Mouse (Mus musculus): Measurements from ENCODE around the gene Unc13d. TPM values are rescaled to one million over a fixed set of nuclear protein-coding genes. Genes with fewer than 3 reads are reported as not detected.
A peak's percentile ranks its signal among the peaks of the same experiment; 100 is the strongest.

The Unc13d gene
- total and polyA plus RNA-seq, 2 experiments from 2014 or later: 0.42 to 2.7 TPM

GRCm38 (mm10) chr11:116034584-116034983, 43.2 kb downstream of the Unc13d start:
- Histone ChIP-seq H3K9me3 (replicated peaks; ENCODE audit: control insufficient read depth, low read length) (no peaks in the 10 kb centered on the region), H3K27me3 (ENCODE audit: control insufficient read depth, insufficient read depth, low read length) (no peaks in the 10 kb centered on the region), H3K27ac (ENCODE audit: low read depth) (no peak overlapping the region), H3K36me3 (replicated peaks; ENCODE audit: control insufficient read depth, insufficient read depth, low read length) (peaks cover 13% of the 10 kb centered on the region; the same call in 1 of the 2 replicates), H3K4me1 (ENCODE audit: control insufficient read depth, insufficient read depth) (peaks cover 14% of the 10 kb centered on the region), H3K4me3 (ENCODE audit: low read depth, low read length) (no peak overlapping the region), H3K9ac (replicated peaks; ENCODE audit: low read depth, low read length) (no peak overlapping the region), H3K4me2 (ENCODE audit: low read depth, low read length) (no peak overlapping the region)
- WGBS: 85% methylated on average over 6 of the region's 6 CpGs
- DNase-seq (ENCODE audit: low spot score) (no peak), ATAC-seq (ENCODE audit: insufficient read depth, low read depth) (no peak)
- TF ChIP-seq EP300 (IDR thresholded peaks at IDR 0.05; ENCODE audit: low read depth) (no peak), CTCF (IDR thresholded peaks at IDR 0.05; ENCODE audit: low read depth) (no peak)

- peak; percentile 7; the same call in 1 of the 2 replicates for ATAC-seq (ENCODE audit: insufficient read depth, low read depth)
Observed at GRCm38 (mm10) chr11:116030898-116031845, 46.6 kb downstream of the Unc13d start.

GRCm38 (mm10) chr11:116030088-116030897, 47.5 kb downstream of the Unc13d start, which contains the start of gene Unk:
Unk (plus strand) TSS chr11:116030322.
- WGBS: under 1% methylated on average over 49 of the region's 67 CpGs
- Histone ChIP-seq H3K27ac (ENCODE audit: low read depth) (peak within 1 kb of the TSS; percentile 98), H3K4me3 (ENCODE audit: low read depth, low read length) (peak within 1 kb of the TSS; percentile 69), H3K9ac (replicated peaks; ENCODE audit: low read depth, low read length) (peak within 1 kb of the TSS; percentile 79), H3K4me2 (ENCODE audit: low read depth, low read length) (peak within 1 kb of the TSS; percentile 70), H3K36me3 (replicated peaks; ENCODE audit: control insufficient read depth, insufficient read depth, low read length) (no peaks in the 10 kb centered on the region), H3K4me1 (ENCODE audit: control insufficient read depth, insufficient read depth) (peaks cover 16% of the 10 kb centered on the region), H3K27me3 (ENCODE audit: control insufficient read depth, insufficient read depth, low read length) (no peaks in the 10 kb centered on the region), H3K9me3 (replicated peaks; ENCODE audit: control insufficient read depth, low read length) (no peaks in the 10 kb centered on the region)
- ATAC-seq (ENCODE audit: insufficient read depth, low read depth) (peak; percentile 95), DNase-seq (ENCODE audit: low spot score) (peak; percentile 98)
- TF ChIP-seq CTCF (IDR thresholded peaks at IDR 0.05; ENCODE audit: low read depth) (no peak), EP300 (IDR thresholded peaks at IDR 0.05; ENCODE audit: low read depth) (peak; percentile 99)

More at GRCm38 (mm10) chr11:116030898-116031845, 46.6 kb downstream of the Unc13d start:
- Histone ChIP-seq H3K9me3 (replicated peaks; ENCODE audit: control insufficient read depth, low read length) (no peaks in the 10 kb centered on the region), H3K9ac (replicated peaks; ENCODE audit: low read depth, low read length) (peak overlapping the region; percentile 79), H3K27me3 (ENCODE audit: control insufficient read depth, insufficient read depth, low read length) (no peaks in the 10 kb centered on the region), H3K4me1 (ENCODE audit: control insufficient read depth, insufficient read depth) (peaks cover 16% of the 10 kb centered on the region), H3K4me3 (ENCODE audit: low read depth, low read length) (peak overlapping the region; percentile 69), H3K27ac (ENCODE audit: low read depth) (peak overlapping the region; percentile 98), H3K4me2 (ENCODE audit: low read depth, low read length) (peak overlapping the region; percentile 70), H3K36me3 (replicated peaks; ENCODE audit: control insufficient read depth, insufficient read depth, low read length) (no peaks in the 10 kb centered on the region)
- no peak for DNase-seq (ENCODE audit: low spot score)
- WGBS: 23% methylated on average over 14 of the region's 14 CpGs
- TF ChIP-seq CTCF (IDR thresholded peaks at IDR 0.05; ENCODE audit: low read depth): no peak
- no peak for TF ChIP-seq EP300 (IDR thresholded peaks at IDR 0.05; ENCODE audit: low read depth)

- H3K9me3 ChIP-seq (replicated peaks; ENCODE audit: control insufficient read depth, low read length): no peaks in the 10 kb centered on the region
- no peak for TF ChIP-seq EP300 (IDR thresholded peaks at IDR 0.05; ENCODE audit: low read depth)
- no peak for TF ChIP-seq CTCF (IDR thresholded peaks at IDR 0.05; ENCODE audit: low read depth)
- peak overlapping the region; percentile 98; the same call in 1 of the 2 replicates for H3K27ac ChIP-seq (ENCODE audit: low read depth)
- WGBS: 67% methylated on average over 6 of the region's 6 CpGs
- no peaks in the 10 kb centered on the region for H3K36me3 ChIP-seq (replicated peaks; ENCODE audit: control insufficient read depth, insufficient read depth, low read length)
- peaks cover 16% of the 10 kb centered on the region for H3K4me1 ChIP-seq (ENCODE audit: control insufficient read depth, insufficient read depth)
- peak overlapping the region; percentile 70 for H3K4me2 ChIP-seq (ENCODE audit: low read depth, low read length)
- no peaks in the 10 kb centered on the region for H3K27me3 ChIP-seq (ENCODE audit: control insufficient read depth, insufficient read depth, low read length)
- no peak for DNase-seq (ENCODE audit: low spot score)
- H3K9ac ChIP-seq (replicated peaks; ENCODE audit: low read depth, low read length): peak overlapping the region; percentile 30; the same call in 1 of the 2 replicates
- H3K4me3 ChIP-seq (ENCODE audit: low read depth, low read length): peak overlapping the region; percentile 69
- ATAC-seq (ENCODE audit: insufficient read depth, low read depth): no peak
Observed at GRCm38 (mm10) chr11:116029086-116029865, 48.5 kb downstream of the Unc13d start.

Data from heart, postnatal 0 days (tissue).